Mouse (Mus musculus) MEL (cell line): ENCODE measurements at regions not wholly inside any gene's neighbourhood (a gene's known extent, or its start where the extent isn't known, plus 50 kb on each side); places are given as distances from the start of the nearest gene placed in this dataset.

Experiments used
- DNase-seq: peaks from one replicate; pipeline ENCODE4 v3.0.0; 2011; ENCODE audit warnings: low read depth, low spot score
- H3K27ac ChIP-seq: 2 replicates; pipeline ENCODE4 v1.5.1; 2012; ENCODE audit warnings: low read depth, mild to moderate bottlenecking, control low read depth, low read length, moderate library complexity; ENCODE audit not compliant: control insufficient read depth
- H3K27me3 ChIP-seq, 2 experiments: fragments of 150-350 bp in 1 of 2; sonication (generic) in 1 of 2; 2 replicates each; pipeline ENCODE4 v1.6.1; 2012; ENCODE audit warnings: low read length in 2 of 2, mild to moderate bottlenecking in 2 of 2, improper control_type of control experiment in 1 of 2, moderate library complexity in 1 of 2; ENCODE audit not compliant: insufficient read depth in 2 of 2, control insufficient read depth in 1 of 2
- H3K36me3 ChIP-seq, 2 experiments: 2 replicates each; pipeline ENCODE4 v1.6.1; 2012 to 2014; ENCODE audit warnings: low read length in 2 of 2, improper control_type of control experiment in 1 of 2, inconsistent platforms in 1 of 2, mild to moderate bottlenecking in 1 of 2; ENCODE audit not compliant: insufficient read depth in 2 of 2, control insufficient read depth in 1 of 2
- H3K4me1 ChIP-seq, 2 experiments: fragments of 150-350 bp in 1 of 2; sonication (generic) in 1 of 2; 2 replicates each; pipeline ENCODE4 v1.6.1; 2012; ENCODE audit warnings: low read length in 2 of 2, improper control_type of control experiment in 1 of 2, mild to moderate bottlenecking in 1 of 2; ENCODE audit not compliant: insufficient read depth in 2 of 2, control insufficient read depth in 1 of 2
- H3K4me3 ChIP-seq, 2 experiments: fragments of 150-350 bp in 1 of 2; sonication (generic) in 1 of 2; 2 replicates each; pipeline ENCODE4 v1.5.1; 2012; ENCODE audit warnings: low read depth in 2 of 2, low read length in 2 of 2, mild to moderate bottlenecking in 2 of 2, moderate library complexity in 2 of 2, control low read depth in 1 of 2, improper control_type of control experiment in 1 of 2; ENCODE audit not compliant: control insufficient read depth in 1 of 2, insufficient read depth in 1 of 2
- H3K79me2 ChIP-seq: 2 replicates; pipeline ENCODE4 v1.6.1; 2012; ENCODE audit warnings: mild to moderate bottlenecking, low read length, moderate library complexity; ENCODE audit not compliant: control insufficient read depth, poor library complexity, insufficient read depth
- H3K9ac ChIP-seq: 2 replicates; pipeline ENCODE4 v1.6.1; 2012; ENCODE audit warnings: low read depth, mild to moderate bottlenecking, control low read depth, low read length, moderate library complexity; ENCODE audit not compliant: control insufficient read depth, poor library complexity, severe bottlenecking
- H3K9me3 ChIP-seq: fragments of 150-350 bp; sonication (generic); replicated peaks from 2 replicates; pipeline ENCODE4 v1.6.1; 2012; ENCODE audit warnings: mild to moderate bottlenecking, low read length, improper control_type of control experiment, moderate library complexity; ENCODE audit not compliant: insufficient read depth
- BHLHE40 ChIP-seq: IDR thresholded peaks from 2 replicates; pipeline ENCODE4 v1.6.1; 2012; ENCODE audit warnings: low read depth, mild to moderate bottlenecking, inconsistent platforms, low read length, improper control_type of control experiment, borderline replicate concordance
- CHD1 ChIP-seq: IDR thresholded peaks from 2 replicates; pipeline ENCODE4 v1.6.1; 2012; ENCODE audit warnings: low read depth, mild to moderate bottlenecking, inconsistent platforms, low read length, improper control_type of control experiment
- CHD2 ChIP-seq: IDR thresholded peaks from 2 replicates; pipeline ENCODE4 v1.6.1; 2011; ENCODE audit warnings: low read length, improper control_type of control experiment
- CTCF ChIP-seq, 3 experiments: IDR thresholded peaks in 2 of 3; conservative IDR thresholded peaks in 1 of 3; 2 replicates each; pipeline ENCODE4 v1.5.1; 2011 to 2012; ENCODE audit warnings: low read length in 3 of 3, low read depth in 2 of 3, mild to moderate bottlenecking in 2 of 3, improper control_type of control experiment in 1 of 3, inconsistent platforms in 1 of 3, mixed read lengths in 1 of 3, moderate library complexity in 1 of 3; ENCODE audit not compliant: control insufficient read depth in 1 of 3, insufficient read depth in 1 of 3, poor library complexity in 1 of 3, severe bottlenecking in 1 of 3
- ELF1 ChIP-seq: IDR thresholded peaks from 2 replicates; pipeline ENCODE4 v1.6.1; 2014; ENCODE audit warnings: low read depth, mild to moderate bottlenecking, inconsistent platforms, low read length, improper control_type of control experiment, moderate library complexity
- GATA1 ChIP-seq: IDR thresholded peaks from 2 replicates; pipeline ENCODE4 v1.6.1; 2011; ENCODE audit warnings: low read depth, low read length, improper control_type of control experiment
- HCFC1 ChIP-seq: IDR thresholded peaks from 2 replicates; pipeline ENCODE4 v1.6.1; 2012; ENCODE audit warnings: low read depth, mild to moderate bottlenecking, inconsistent platforms, low read length, improper control_type of control experiment, moderate library complexity
- JUND ChIP-seq: IDR thresholded peaks from 2 replicates; pipeline ENCODE4 v1.6.1; 2011; ENCODE audit warnings: low read depth, mild to moderate bottlenecking, improper control_type of control experiment, low read length
- KAT2A ChIP-seq: conservative IDR thresholded peaks from 2 replicates; pipeline ENCODE4 v1.6.1; 2012; ENCODE audit warnings: low read depth, low read length, improper control_type of control experiment, inconsistent platforms
- MAX ChIP-seq: IDR thresholded peaks from 2 replicates; pipeline ENCODE4 v1.6.1; 2011; ENCODE audit warnings: low read length, improper control_type of control experiment
- MAZ ChIP-seq: IDR thresholded peaks from 2 replicates; pipeline ENCODE4 v1.6.1; 2012; ENCODE audit warnings: low read depth, mild to moderate bottlenecking, inconsistent platforms, low read length, improper control_type of control experiment
- MYC ChIP-seq: IDR thresholded peaks from 2 replicates; pipeline ENCODE4 v1.6.1; 2011; ENCODE audit warnings: low read depth, mild to moderate bottlenecking, low read length, improper control_type of control experiment, moderate library complexity
- NELFE ChIP-seq: IDR thresholded peaks from 2 replicates; pipeline ENCODE4 v1.6.1; 2011; ENCODE audit warnings: low read depth, low read length, improper control_type of control experiment
- NRF1 ChIP-seq: IDR thresholded peaks from 2 replicates; pipeline ENCODE4 v1.6.1; 2014; ENCODE audit warnings: low read depth, mild to moderate bottlenecking, inconsistent platforms, low read length, improper control_type of control experiment, moderate library complexity; ENCODE audit not compliant: poor library complexity, insufficient read depth, severe bottlenecking
- POLR2A ChIP-seq, 2 experiments: IDR thresholded peaks; 2 replicates each; pipeline ENCODE4 v1.6.1; 2011 to 2012; ENCODE audit warnings: low read length in 2 of 2, mild to moderate bottlenecking in 2 of 2, control low read depth in 1 of 2, improper control_type of control experiment in 1 of 2, low read depth in 1 of 2, moderate library complexity in 1 of 2; ENCODE audit not compliant: control insufficient read depth in 1 of 2, insufficient read depth in 1 of 2, poor library complexity in 1 of 2
- POLR2AphosphoS2 ChIP-seq: IDR thresholded peaks from 2 replicates; pipeline ENCODE4 v1.6.1; 2011; ENCODE audit warnings: low read length, improper control_type of control experiment
- POLR2AphosphoS5 ChIP-seq: IDR thresholded peaks from 2 replicates; pipeline ENCODE4 v1.6.1; 2012; ENCODE audit warnings: low read depth, borderline replicate concordance, mild to moderate bottlenecking, inconsistent platforms, low read length, moderate library complexity, mixed read lengths
- RAD21 ChIP-seq: IDR thresholded peaks from 2 replicates; pipeline ENCODE4 v1.6.1; 2011; ENCODE audit warnings: mild to moderate bottlenecking, low read depth, low read length, improper control_type of control experiment
- RCOR1 ChIP-seq: IDR thresholded peaks from 2 replicates; pipeline ENCODE4 v1.6.1; 2012; ENCODE audit warnings: low read depth, mild to moderate bottlenecking, inconsistent platforms, low read length, improper control_type of control experiment
- SIN3A ChIP-seq: IDR thresholded peaks from 2 replicates; pipeline ENCODE4 v1.6.1; 2012; ENCODE audit warnings: low read length, improper control_type of control experiment, inconsistent platforms
- TBP ChIP-seq: IDR thresholded peaks from 2 replicates; pipeline ENCODE4 v1.8.0; 2011; ENCODE audit warnings: low read depth, low read length, improper control_type of control experiment
- TCF12 ChIP-seq: IDR thresholded peaks from 2 replicates; pipeline ENCODE4 v1.6.1; 2014; ENCODE audit warnings: low read depth, mild to moderate bottlenecking, inconsistent platforms, low read length, improper control_type of control experiment, moderate library complexity
- UBTF ChIP-seq: IDR thresholded peaks from 2 replicates; pipeline ENCODE4 v1.6.1; 2012; ENCODE audit warnings: low read depth, mild to moderate bottlenecking, inconsistent platforms, low read length, improper control_type of control experiment, moderate library complexity, borderline replicate concordance; ENCODE audit not compliant: insufficient read depth
- ZC3H11A ChIP-seq: IDR thresholded peaks from 2 replicates; pipeline ENCODE4 v1.6.1; 2012; ENCODE audit warnings: low read depth, mild to moderate bottlenecking, inconsistent platforms, low read length, improper control_type of control experiment
- ZKSCAN1 ChIP-seq: IDR thresholded peaks from 2 replicates; pipeline ENCODE4 v1.6.1; 2012; ENCODE audit warnings: low read depth, mild to moderate bottlenecking, inconsistent platforms, low read length, improper control_type of control experiment, moderate library complexity
- ZMIZ1 ChIP-seq: IDR thresholded peaks from 2 replicates; pipeline ENCODE4 v1.6.1; 2012; ENCODE audit warnings: low read depth, mild to moderate bottlenecking, inconsistent platforms, low read length, improper control_type of control experiment, moderate library complexity
- ZNF384 ChIP-seq: IDR thresholded peaks from 2 replicates; pipeline ENCODE4 v1.6.1; 2012; ENCODE audit warnings: low read depth, mild to moderate bottlenecking, inconsistent platforms, low read length, improper control_type of control experiment

DNA sequence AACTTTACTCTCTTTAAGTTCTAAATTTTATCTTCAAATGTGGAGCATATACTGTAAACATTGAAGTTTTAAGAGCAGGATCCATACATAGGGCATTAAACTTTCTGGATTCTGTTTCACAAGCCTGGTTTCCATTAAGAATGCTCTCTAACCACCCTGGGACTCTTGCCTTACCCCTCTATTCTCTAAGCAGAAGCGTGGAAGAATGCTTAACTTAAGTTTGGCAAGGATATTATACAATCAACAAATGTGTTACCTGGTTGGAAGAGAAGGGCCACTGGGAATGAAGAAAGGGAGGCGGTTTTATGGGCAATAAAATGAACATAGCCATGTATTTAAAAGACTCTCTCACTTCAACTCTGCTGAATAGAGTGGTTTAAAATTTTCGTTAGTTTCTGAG, 217.5 kb downstream of the Slc6a15 start:
- Histone ChIP-seq H3K36me3 (no peaks in the 10 kb centered on the region), H3K9ac (no peak overlapping the region), H3K79me2 (no peaks in the 10 kb centered on the region), H3K4me1 (no peaks in the 10 kb centered on the region), H3K27me3 (no peaks in the 10 kb centered on the region), H3K4me3 (no peak overlapping the region), H3K27ac (no peak overlapping the region), H3K9me3 (no peaks in the 10 kb centered on the region)
- no peak for TF ChIP-seq GATA1
- TF ChIP-seq POLR2AphosphoS2, result no peak
- no peak for TF ChIP-seq TBP
- TF ChIP-seq UBTF, result no peak
- TF ChIP-seq BHLHE40, result no peak
- TF ChIP-seq CHD1, result no peak
- TF ChIP-seq POLR2A (IDR thresholded peaks at IDR 0.05; ENCODE audit: control insufficient read depth in 1 of 2, insufficient read depth in 1 of 2, low read depth in 1 of 2, low read length in 2 of 2, poor library complexity in 1 of 2), result no peak
- no peak for TF ChIP-seq NRF1
- no peak for TF ChIP-seq RCOR1
- no peak for TF ChIP-seq JUND
- TF ChIP-seq MYC, result no peak
- no peak for TF ChIP-seq ELF1
- TF ChIP-seq CTCF (IDR thresholded peaks at IDR 0.05 in 2 of 3, conservative IDR thresholded peaks at IDR 0.05 in 1 of 3; ENCODE audit: control insufficient read depth in 1 of 3, insufficient read depth in 1 of 3, low read depth in 2 of 3, low read length in 3 of 3, poor library complexity in 1 of 3, severe bottlenecking in 1 of 3), result no peak
- TF ChIP-seq ZC3H11A, result no peak
- TF ChIP-seq ZNF384, result no peak
- no peak for TF ChIP-seq SIN3A
- TF ChIP-seq KAT2A, result no peak
- TF ChIP-seq RAD21, result no peak
- no peak for DNase-seq

DNA sequence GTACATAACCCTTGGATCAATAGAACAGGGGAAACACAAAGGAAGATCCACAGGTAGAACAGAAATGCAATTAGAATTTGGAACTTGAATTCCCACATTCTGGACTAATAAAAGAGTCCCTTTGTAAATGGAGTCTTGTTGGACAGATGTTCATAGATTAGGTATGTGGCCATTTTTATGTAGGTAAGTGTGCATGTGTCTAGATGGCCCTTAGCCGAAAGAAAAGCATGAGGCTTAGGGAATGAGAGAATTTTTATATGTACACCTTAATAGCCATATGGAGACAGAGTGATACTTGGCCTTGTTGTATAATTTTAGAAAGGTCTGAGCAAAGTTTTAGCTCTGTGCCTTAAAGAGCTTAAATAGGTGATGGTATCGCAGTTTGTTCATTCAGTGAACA, 217.9 kb downstream of the Slc6a15 start:
- no peaks in the 10 kb centered on the region for H3K27me3 ChIP-seq
- H3K4me1 ChIP-seq, result no peaks in the 10 kb centered on the region
- no peaks in the 10 kb centered on the region for H3K36me3 ChIP-seq
- no peaks in the 10 kb centered on the region for H3K9me3 ChIP-seq
- TF ChIP-seq ZNF384 (no peak), BHLHE40 (no peak), MYC (no peak), NELFE (no peak), HCFC1 (no peak), CHD2 (no peak), MAZ (no peak), ZMIZ1 (no peak), TCF12 (no peak), GATA1 (no peak), RAD21 (no peak), ZKSCAN1 (no peak), POLR2AphosphoS5 (no peak), CHD1 (no peak), KAT2A (no peak), MAX (no peak), CTCF (IDR thresholded peaks at IDR 0.05 in 2 of 3, conservative IDR thresholded peaks at IDR 0.05 in 1 of 3; ENCODE audit: control insufficient read depth in 1 of 3, insufficient read depth in 1 of 3, low read depth in 2 of 3, low read length in 3 of 3, poor library complexity in 1 of 3, severe bottlenecking in 1 of 3) (no peak)
- H3K4me3 ChIP-seq, result no peak overlapping the region
- no peaks in the 10 kb centered on the region for H3K79me2 ChIP-seq
- no peak overlapping the region for H3K9ac ChIP-seq
- DNase-seq, result no peak
- no peak overlapping the region for H3K27ac ChIP-seq
